Mouse (Mus musculus): ENCODE results near the gene Fam110a. TPM values are rescaled to one million over a fixed set of nuclear protein-coding genes. Genes with fewer than 3 reads are reported as not detected.

The Fam110a gene
- polyA plus RNA-seq, 1 experiment = 24.3 TPM

GRCm38 (mm10) chr2:152016666-152017065 is 36.6 kb upstream of the Fam110a start:
- Histone ChIP-seq H3K79me2 (ENCODE audit: control insufficient read depth, insufficient read depth) (no peaks in the 10 kb centered on the region), H3K79me3 (ENCODE audit: low read depth) (no peaks in the 10 kb centered on the region), H3K4me3 (ENCODE audit: insufficient read depth, poor library complexity, severe bottlenecking) (no peak overlapping the region), H3ac (ENCODE audit: control insufficient read depth, insufficient read length, low read depth) (no peak overlapping the region), H3K27me3 (ENCODE audit: control insufficient read depth, insufficient read depth, insufficient read length) (peaks cover 10% of the 10 kb centered on the region), H3K36me3 (ENCODE audit: control insufficient read depth, insufficient read depth) (no peaks in the 10 kb centered on the region)
- TF ChIP-seq CEBPB (IDR thresholded peaks at IDR 0.05; ENCODE audit: low read depth) (no peak), FOSL1 (IDR thresholded peaks at IDR 0.05; ENCODE audit: insufficient read depth, low read length, poor library complexity, severe bottlenecking) (no peak), MYOG (IDR thresholded peaks at IDR 0.05; ENCODE audit: control insufficient read depth, extremely low read depth, insufficient read length) (no peak), CTCF (IDR thresholded peaks at IDR 0.05; ENCODE audit: control insufficient read depth, insufficient read depth, insufficient read length) (no peak), MAX (IDR thresholded peaks at IDR 0.05) (no peak)

- H3K79me3 ChIP-seq (ENCODE audit: low read depth) = no peaks in the 10 kb centered on the region
- TF ChIP-seq MAX (IDR thresholded peaks at IDR 0.05) (no peak), CEBPB (IDR thresholded peaks at IDR 0.05; ENCODE audit: low read depth) (no peak), CTCF (IDR thresholded peaks at IDR 0.05; ENCODE audit: control insufficient read depth, insufficient read depth, insufficient read length) (no peak), MYOD1 (IDR thresholded peaks at IDR 0.05; ENCODE audit: control insufficient read depth, insufficient read length, low read depth) (no peak), MYOG (IDR thresholded peaks at IDR 0.05; ENCODE audit: control insufficient read depth, extremely low read depth, insufficient read length) (no peak), FOSL1 (IDR thresholded peaks at IDR 0.05; ENCODE audit: insufficient read depth, low read length, poor library complexity, severe bottlenecking) (no peak), USF1 (IDR thresholded peaks at IDR 0.05; ENCODE audit: low read depth) (no peak)
- H3K4me3 ChIP-seq (ENCODE audit: insufficient read depth, poor library complexity, severe bottlenecking) = no peak overlapping the region
- H3K36me3 ChIP-seq (ENCODE audit: control insufficient read depth, insufficient read depth) = no peaks in the 10 kb centered on the region
- peaks cover 10% of the 10 kb centered on the region for H3K27me3 ChIP-seq (ENCODE audit: control insufficient read depth, insufficient read depth, insufficient read length)
- no peaks in the 10 kb centered on the region for H3K79me2 ChIP-seq (ENCODE audit: control insufficient read depth, insufficient read depth)
- H3ac ChIP-seq (ENCODE audit: control insufficient read depth, insufficient read length, low read depth) = no peak overlapping the region
Observed at GRCm38 (mm10) chr2:152015997-152016396, 36.0 kb upstream of the Fam110a start.

DNA sequence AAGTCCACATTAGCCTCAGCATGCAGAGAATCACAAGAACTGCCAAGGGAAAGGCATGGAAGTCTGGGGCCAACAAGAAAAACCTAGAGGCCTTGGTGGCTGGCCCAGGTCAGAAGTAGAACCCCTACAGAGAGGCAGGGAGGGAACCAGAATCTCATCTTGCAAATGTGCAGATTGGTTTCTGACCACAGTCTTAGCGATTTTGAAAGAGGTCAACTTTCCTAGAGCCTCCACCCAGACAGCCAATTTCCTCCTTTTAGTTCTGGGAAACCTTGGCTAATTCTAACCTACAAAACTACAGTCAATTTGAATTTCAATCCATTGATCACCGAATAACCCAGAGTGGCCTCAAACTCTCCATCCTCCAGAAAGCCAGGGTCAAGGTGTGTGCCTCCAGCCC is 32.7 kb upstream of the Fam110a start:
- no peaks in the 10 kb centered on the region for H3K79me3 ChIP-seq (ENCODE audit: low read depth)
- H3K4me3 ChIP-seq (ENCODE audit: insufficient read depth, poor library complexity, severe bottlenecking) = no peak overlapping the region
- peaks cover 30% of the 10 kb centered on the region for H3K27me3 ChIP-seq (ENCODE audit: control insufficient read depth, insufficient read depth, insufficient read length)
- H3ac ChIP-seq (ENCODE audit: control insufficient read depth, insufficient read length, low read depth) = no peak overlapping the region
- TF ChIP-seq CEBPB (IDR thresholded peaks at IDR 0.05; ENCODE audit: low read depth) = no peak
- no peak for TF ChIP-seq FOSL1 (IDR thresholded peaks at IDR 0.05; ENCODE audit: insufficient read depth, low read length, poor library complexity, severe bottlenecking)
- no peak for TF ChIP-seq MYOG (IDR thresholded peaks at IDR 0.05; ENCODE audit: control insufficient read depth, extremely low read depth, insufficient read length)
- no peak for TF ChIP-seq CTCF (IDR thresholded peaks at IDR 0.05; ENCODE audit: control insufficient read depth, insufficient read depth, insufficient read length)
- no peak for TF ChIP-seq MYOD1 (IDR thresholded peaks at IDR 0.05; ENCODE audit: control insufficient read depth, insufficient read length, low read depth)
- no peak for TF ChIP-seq USF1 (IDR thresholded peaks at IDR 0.05; ENCODE audit: low read depth)
- TF ChIP-seq MAX (IDR thresholded peaks at IDR 0.05) = no peak
- no peaks in the 10 kb centered on the region for H3K36me3 ChIP-seq (ENCODE audit: control insufficient read depth, insufficient read depth)
- H3K79me2 ChIP-seq (ENCODE audit: control insufficient read depth, insufficient read depth) = no peaks in the 10 kb centered on the region

GRCm38 (mm10) chr2:152012222-152012621 is 32.2 kb upstream of the Fam110a start:
- Histone ChIP-seq H3K79me3 (ENCODE audit: low read depth) (no peaks in the 10 kb centered on the region), H3K27me3 (ENCODE audit: control insufficient read depth, insufficient read depth, insufficient read length) (peaks cover 31% of the 10 kb centered on the region), H3K79me2 (ENCODE audit: control insufficient read depth, insufficient read depth) (no peaks in the 10 kb centered on the region), H3K36me3 (ENCODE audit: control insufficient read depth, insufficient read depth) (no peaks in the 10 kb centered on the region), H3K4me3 (ENCODE audit: insufficient read depth, poor library complexity, severe bottlenecking) (no peak overlapping the region), H3ac (ENCODE audit: control insufficient read depth, insufficient read length, low read depth) (no peak overlapping the region)
- TF ChIP-seq MYOD1 (IDR thresholded peaks at IDR 0.05; ENCODE audit: control insufficient read depth, insufficient read length, low read depth) = no peak
- TF ChIP-seq MAX (IDR thresholded peaks at IDR 0.05) = no peak
- TF ChIP-seq USF1 (IDR thresholded peaks at IDR 0.05; ENCODE audit: low read depth) = no peak
- TF ChIP-seq FOSL1 (IDR thresholded peaks at IDR 0.05; ENCODE audit: insufficient read depth, low read length, poor library complexity, severe bottlenecking) = no peak
- TF ChIP-seq MYOG (IDR thresholded peaks at IDR 0.05; ENCODE audit: control insufficient read depth, extremely low read depth, insufficient read length) = no peak
- no peak for TF ChIP-seq CEBPB (IDR thresholded peaks at IDR 0.05; ENCODE audit: low read depth)
- TF ChIP-seq CTCF (IDR thresholded peaks at IDR 0.05; ENCODE audit: control insufficient read depth, insufficient read depth, insufficient read length) = no peak

GRCm38 (mm10) chr2:152011724-152012123 is 31.7 kb upstream of the Fam110a start:
- Histone ChIP-seq H3K79me2 (ENCODE audit: control insufficient read depth, insufficient read depth) (no peaks in the 10 kb centered on the region), H3ac (ENCODE audit: control insufficient read depth, insufficient read length, low read depth) (no peak overlapping the region), H3K79me3 (ENCODE audit: low read depth) (no peaks in the 10 kb centered on the region), H3K36me3 (ENCODE audit: control insufficient read depth, insufficient read depth) (no peaks in the 10 kb centered on the region), H3K4me3 (ENCODE audit: insufficient read depth, poor library complexity, severe bottlenecking) (no peak overlapping the region), H3K27me3 (ENCODE audit: control insufficient read depth, insufficient read depth, insufficient read length) (peaks cover 30% of the 10 kb centered on the region)
- TF ChIP-seq MYOD1 (IDR thresholded peaks at IDR 0.05; ENCODE audit: control insufficient read depth, insufficient read length, low read depth) (no peak), CEBPB (IDR thresholded peaks at IDR 0.05; ENCODE audit: low read depth) (no peak), MYOG (IDR thresholded peaks at IDR 0.05; ENCODE audit: control insufficient read depth, extremely low read depth, insufficient read length) (no peak), USF1 (IDR thresholded peaks at IDR 0.05; ENCODE audit: low read depth) (no peak), CTCF (IDR thresholded peaks at IDR 0.05; ENCODE audit: control insufficient read depth, insufficient read depth, insufficient read length) (no peak), FOSL1 (IDR thresholded peaks at IDR 0.05; ENCODE audit: insufficient read depth, low read length, poor library complexity, severe bottlenecking) (no peak), MAX (IDR thresholded peaks at IDR 0.05) (no peak)

DNA sequence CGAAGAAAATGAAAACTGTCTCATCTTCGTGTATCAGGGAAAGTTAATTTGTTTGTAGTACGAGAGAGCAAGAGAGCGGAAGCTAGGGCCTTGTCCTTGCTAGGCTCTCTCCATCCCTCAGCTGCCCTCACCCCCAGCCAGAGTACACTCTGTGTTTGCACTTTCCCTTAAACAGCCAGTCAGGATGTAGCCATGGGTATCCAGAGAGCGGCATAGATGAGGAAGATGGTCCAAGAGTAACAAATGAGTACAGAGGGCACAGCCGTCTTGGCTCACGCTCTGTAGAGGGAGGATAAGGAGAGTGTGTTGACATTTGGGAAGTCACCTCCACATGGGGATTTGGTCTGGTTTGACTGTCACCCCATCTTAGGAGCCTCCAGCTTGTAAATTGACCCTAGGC is 30.6 kb upstream of the Fam110a start:
- no peaks in the 10 kb centered on the region for H3K79me2 ChIP-seq (ENCODE audit: control insufficient read depth, insufficient read depth)
- H3K36me3 ChIP-seq (ENCODE audit: control insufficient read depth, insufficient read depth) = no peaks in the 10 kb centered on the region
- H3K4me3 ChIP-seq (ENCODE audit: insufficient read depth, poor library complexity, severe bottlenecking) = no peak overlapping the region
- H3K79me3 ChIP-seq (ENCODE audit: low read depth) = no peaks in the 10 kb centered on the region
- TF ChIP-seq MYOD1 (IDR thresholded peaks at IDR 0.05; ENCODE audit: control insufficient read depth, insufficient read length, low read depth) (no peak), CTCF (IDR thresholded peaks at IDR 0.05; ENCODE audit: control insufficient read depth, insufficient read depth, insufficient read length) (no peak), MAX (IDR thresholded peaks at IDR 0.05) (no peak), MYOG (IDR thresholded peaks at IDR 0.05; ENCODE audit: control insufficient read depth, extremely low read depth, insufficient read length) (no peak), CEBPB (IDR thresholded peaks at IDR 0.05; ENCODE audit: low read depth) (no peak), USF1 (IDR thresholded peaks at IDR 0.05; ENCODE audit: low read depth) (no peak), FOSL1 (IDR thresholded peaks at IDR 0.05; ENCODE audit: insufficient read depth, low read length, poor library complexity, severe bottlenecking) (no peak)
- H3K27me3 ChIP-seq (ENCODE audit: control insufficient read depth, insufficient read depth, insufficient read length) = peaks cover 28% of the 10 kb centered on the region
- no peak overlapping the region for H3ac ChIP-seq (ENCODE audit: control insufficient read depth, insufficient read length, low read depth)

Measured in C2C12 (cell line).